Mouse (Mus musculus): ENCODE data around the gene Scn10a.

DNA sequence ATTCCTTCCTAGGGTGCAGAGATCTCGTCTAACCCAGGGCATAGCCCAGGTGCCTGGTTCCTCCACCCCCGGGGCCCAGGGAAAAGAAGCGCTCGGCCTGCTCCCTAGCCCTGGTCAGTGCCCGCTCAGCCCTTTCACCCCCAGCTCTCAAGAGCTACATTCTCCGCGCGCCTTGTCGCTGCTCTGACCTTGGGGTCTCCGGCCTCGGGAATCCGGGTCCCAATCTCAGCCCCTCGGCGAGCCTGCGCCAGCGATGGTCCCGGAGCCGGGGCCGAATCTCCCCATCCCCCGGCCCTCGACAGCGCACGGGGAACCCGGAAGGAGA lies 140.8 kb downstream of the Scn10a start:
- no peak for TF ChIP-seq CTCF (IDR thresholded peaks at IDR 0.05; ENCODE audit: low read depth, low read length)
- no peak for TF ChIP-seq GATA1 (IDR thresholded peaks at IDR 0.05; ENCODE audit: borderline replicate concordance, low read length)
- TF ChIP-seq GATA2 (IDR thresholded peaks at IDR 0.05; ENCODE audit: borderline replicate concordance, low read depth, low read length), result no peak
- no peak for TF ChIP-seq POLR2AphosphoS5 (IDR thresholded peaks at IDR 0.05; ENCODE audit: insufficient replicate concordance, low read depth, low read length)
